Mouse (Mus musculus): ENCODE measurements around the gene Brpf1. TPM values are rescaled to one million over a fixed set of nuclear protein-coding genes. Genes with fewer than 3 reads are reported as not detected.

Brpf1 gene
- polyA plus RNA-seq, 1 experiment: 12.9 TPM

- Histone ChIP-seq H3K27me3 (ENCODE audit: control insufficient read depth, insufficient read depth, low read length) (no peaks in the 10 kb centered on the region), H3K4me1 (ENCODE audit: control insufficient read depth, insufficient read depth, insufficient read length, low read length) (no peaks in the 10 kb centered on the region; the same call in 1 of the 2 replicates), H3K4me3 (ENCODE audit: low read depth, low read length) (peak overlapping the region; percentile 97), H3K36me3 (ENCODE audit: control insufficient read depth, insufficient read depth, low read length) (peaks cover 13% of the 10 kb centered on the region), H3K27ac (ENCODE audit: insufficient read depth, low read depth, low read length) (peak overlapping the region; percentile 99)
- under 1% methylated on average over 50 of the region's 50 CpGs for WGBS
- peak; percentile 40; the same call in 1 of the 2 replicates for TF ChIP-seq POLR2A (IDR thresholded peaks at IDR 0.05; ENCODE audit: low read depth, low read length)
- no peak for TF ChIP-seq CTCF (IDR thresholded peaks at IDR 0.05; ENCODE audit: extremely low read depth, insufficient read length, insufficient replicate concordance, low read depth, low read length)
Observed at GRCm38 (mm10) chr6:113306322-113306985, 483 bp upstream of the Brpf1 start.

GRCm38 (mm10) chr6:113307481-113308121, 664 bp downstream of the Brpf1 start:
- under 1% methylated on average over 34 of the region's 34 CpGs for WGBS
- Histone ChIP-seq H3K4me3 (ENCODE audit: low read depth, low read length) (peak overlapping the region; percentile 97), H3K27me3 (ENCODE audit: control insufficient read depth, insufficient read depth, low read length) (no peaks in the 10 kb centered on the region), H3K4me1 (ENCODE audit: control insufficient read depth, insufficient read depth, insufficient read length, low read length) (peaks cover under 1% of the 10 kb centered on the region; the same call in 1 of the 2 replicates), H3K27ac (ENCODE audit: insufficient read depth, low read depth, low read length) (peak overlapping the region; percentile 99), H3K36me3 (ENCODE audit: control insufficient read depth, insufficient read depth, low read length) (peaks cover 13% of the 10 kb centered on the region)
- TF ChIP-seq CTCF (IDR thresholded peaks at IDR 0.05; ENCODE audit: extremely low read depth, insufficient read length, insufficient replicate concordance, low read depth, low read length) (no peak), POLR2A (IDR thresholded peaks at IDR 0.05; ENCODE audit: low read depth, low read length) (no peak; the same call in 1 of the 2 replicates)

DNA sequence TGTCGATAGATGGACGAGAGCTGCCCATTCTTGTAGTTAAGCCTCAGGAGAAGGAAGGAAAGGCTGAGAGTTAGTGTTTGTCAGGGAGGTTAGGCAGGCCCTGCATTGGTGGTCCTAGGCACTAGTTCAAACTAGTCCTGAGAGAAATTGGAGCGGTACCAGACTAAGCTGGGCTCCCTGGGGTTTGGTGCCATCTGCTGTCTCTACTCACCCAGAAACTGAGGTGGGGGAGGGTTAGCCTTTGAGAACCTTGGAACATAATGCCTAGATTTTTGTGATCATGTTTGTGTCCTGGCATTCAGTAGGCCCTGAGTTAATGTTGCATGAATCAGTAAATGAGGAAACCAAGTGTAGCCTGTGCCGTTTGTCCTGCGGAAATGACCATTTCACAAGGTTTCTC, 1.2 kb downstream of the Brpf1 start:
- Histone ChIP-seq H3K27ac (ENCODE audit: insufficient read depth, low read depth, low read length) (peak overlapping the region; percentile 99), H3K4me1 (ENCODE audit: control insufficient read depth, insufficient read depth, insufficient read length, low read length) (peaks cover 2% of the 10 kb centered on the region; the same call in 1 of the 2 replicates), H3K27me3 (ENCODE audit: control insufficient read depth, insufficient read depth, low read length) (no peaks in the 10 kb centered on the region), H3K36me3 (ENCODE audit: control insufficient read depth, insufficient read depth, low read length) (peaks cover 15% of the 10 kb centered on the region), H3K4me3 (ENCODE audit: low read depth, low read length) (peak overlapping the region; percentile 97)
- no peak for TF ChIP-seq POLR2A (IDR thresholded peaks at IDR 0.05; ENCODE audit: low read depth, low read length)
- TF ChIP-seq CTCF (IDR thresholded peaks at IDR 0.05; ENCODE audit: extremely low read depth, insufficient read length, insufficient replicate concordance, low read depth, low read length): no peak
- WGBS: 5% methylated on average over 5 of the region's 5 CpGs

- Histone ChIP-seq H3K27me3 (ENCODE audit: control insufficient read depth, insufficient read depth, low read length) (no peaks in the 10 kb centered on the region), H3K4me1 (ENCODE audit: control insufficient read depth, insufficient read depth, insufficient read length, low read length) (peaks cover 8% of the 10 kb centered on the region; the same call in 1 of the 2 replicates), H3K36me3 (ENCODE audit: control insufficient read depth, insufficient read depth, low read length) (peaks cover 65% of the 10 kb centered on the region), H3K27ac (ENCODE audit: insufficient read depth, low read depth, low read length) (no peak overlapping the region), H3K4me3 (ENCODE audit: low read depth, low read length) (no peak overlapping the region)
- no peak for TF ChIP-seq CTCF (IDR thresholded peaks at IDR 0.05; ENCODE audit: extremely low read depth, insufficient read length, insufficient replicate concordance, low read depth, low read length)
- TF ChIP-seq POLR2A (IDR thresholded peaks at IDR 0.05; ENCODE audit: low read depth, low read length): no peak
- WGBS: 91% methylated on average over 3 of the region's 3 CpGs
Observed at GRCm38 (mm10) chr6:113315972-113316371, 9.0 kb downstream of the Brpf1 start.

DNA sequence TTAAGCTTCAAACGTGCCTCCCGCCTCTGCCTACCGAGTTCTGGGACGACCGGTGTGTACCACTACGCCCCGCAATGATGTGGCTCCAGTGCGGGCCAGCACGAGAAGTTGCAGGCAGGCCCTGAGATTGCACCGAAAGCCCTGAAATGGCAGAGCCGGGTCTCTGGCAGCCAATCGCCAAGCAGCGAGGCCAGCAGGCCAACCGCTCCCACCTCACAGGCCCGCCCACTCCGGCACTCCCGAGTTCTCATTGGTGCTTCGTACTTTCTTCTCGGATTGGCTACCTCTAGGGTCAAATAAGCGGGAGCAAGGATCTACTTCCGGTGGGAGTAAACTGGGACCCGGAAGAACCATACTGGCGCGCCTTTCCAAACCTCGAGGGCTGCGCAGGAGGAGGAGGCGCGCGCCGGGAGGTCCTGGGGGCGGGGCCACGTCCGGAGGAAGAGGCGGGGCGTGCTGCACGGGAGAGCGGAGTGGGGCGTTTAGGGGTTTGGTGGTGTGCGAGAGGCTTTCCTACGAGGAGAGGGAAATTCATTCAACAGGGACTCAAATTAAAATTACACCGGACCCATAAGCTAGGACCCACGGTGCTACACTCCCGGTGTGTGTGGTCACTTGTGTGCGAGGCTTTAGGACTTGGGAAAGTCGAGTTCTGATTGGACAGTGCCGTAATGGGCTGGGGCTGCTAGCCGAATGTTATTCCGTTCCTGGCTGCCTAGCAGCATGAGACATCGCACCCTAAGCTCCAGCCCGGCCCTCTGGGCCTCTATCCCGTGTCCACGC, 19.8 kb downstream of the Brpf1 start, which contains the start of gene Ogg1:
Gene Ogg1, plus strand, starts transcription at position 440 of the 783 bp plus-strand sequence.
- peak within 1 kb of the TSS; percentile 74 for H3K27ac ChIP-seq (ENCODE audit: insufficient read depth, low read depth, low read length)
- H3K4me1 ChIP-seq (ENCODE audit: control insufficient read depth, insufficient read depth, insufficient read length, low read length): peaks cover 6% of the 10 kb centered on the region; the same call in 1 of the 2 replicates
- peak; percentile 14; the same call in 1 of the 2 replicates for TF ChIP-seq CTCF (IDR thresholded peaks at IDR 0.05; ENCODE audit: extremely low read depth, insufficient read length, insufficient replicate concordance, low read depth, low read length)
- TF ChIP-seq POLR2A (IDR thresholded peaks at IDR 0.05; ENCODE audit: low read depth, low read length): peak; percentile 87
- peaks cover 27% of the 10 kb centered on the region for H3K36me3 ChIP-seq (ENCODE audit: control insufficient read depth, insufficient read depth, low read length)
- H3K27me3 ChIP-seq (ENCODE audit: control insufficient read depth, insufficient read depth, low read length): no peaks in the 10 kb centered on the region
- WGBS: under 1% methylated on average over 52 of the region's 52 CpGs
- H3K4me3 ChIP-seq (ENCODE audit: low read depth, low read length): peak within 1 kb of the TSS; percentile 85

- no peaks in the 10 kb centered on the region for H3K27me3 ChIP-seq (ENCODE audit: control insufficient read depth, insufficient read depth, low read length)
- whole genome bisulfite sequencing: 93% methylated on average over 1 of the region's 1 CpGs
- no peak overlapping the region for H3K27ac ChIP-seq (ENCODE audit: insufficient read depth, low read depth, low read length)
Observed at GRCm38 (mm10) chr6:113329396-113329795, 22.5 kb downstream of the Brpf1 start.

More at GRCm38 (mm10) chr6:113329396-113329795, 22.5 kb downstream of the Brpf1 start:
- no peak for TF ChIP-seq CTCF (IDR thresholded peaks at IDR 0.05; ENCODE audit: extremely low read depth, insufficient read length, insufficient replicate concordance, low read depth, low read length)
- no peak for TF ChIP-seq POLR2A (IDR thresholded peaks at IDR 0.05; ENCODE audit: low read depth, low read length)
- Histone ChIP-seq H3K4me3 (ENCODE audit: low read depth, low read length) (no peak overlapping the region), H3K36me3 (ENCODE audit: control insufficient read depth, insufficient read depth, low read length) (peaks cover 11% of the 10 kb centered on the region), H3K4me1 (ENCODE audit: control insufficient read depth, insufficient read depth, insufficient read length, low read length) (peaks cover 15% of the 10 kb centered on the region)

All from small intestine, adult 2 months (tissue).